Mouse (Mus musculus): ENCODE measurements at regions not wholly inside any gene's neighbourhood (a gene's known extent, or its start where the extent isn't known, plus 50 kb on each side); places are given as distances from the start of the nearest gene placed in this dataset.
"Not testable (repeated sequence)": the region's sequence is repeated elsewhere in the genome, so short reads cannot be mapped to it uniquely, and the experiment has no call there.

- H3K4me3 ChIP-seq (ENCODE audit: insufficient read depth, low read depth, low read length); H3K9ac ChIP-seq (ENCODE audit: low read depth, low read length); H3K79me2 ChIP-seq (ENCODE audit: control insufficient read depth, insufficient read depth, low read length); DNase-seq (ENCODE audit: extremely low read depth, low read depth, low spot score); H3K27me3 ChIP-seq (ENCODE audit: control insufficient read depth, insufficient read depth, low read length); H3K4me1 ChIP-seq (ENCODE audit: control insufficient read depth, insufficient read depth, low read length); H3K36me3 ChIP-seq (ENCODE audit: control insufficient read depth, insufficient read depth, low read length); H3K27ac ChIP-seq (replicated peaks; ENCODE audit: insufficient read depth, low read depth, low read length): not testable (repeated sequence)
- WGBS: 15% methylated on average over 6 of the region's 6 CpGs
- TF ChIP-seq CTCF (IDR thresholded peaks at IDR 0.05; ENCODE audit: low read depth, low read length): peak; percentile 41
These were observed 304.7 kb downstream of the BC048507 start for GRCm38 (mm10) chr13:68167826-68168225.

- H3K27ac ChIP-seq (replicated peaks; ENCODE audit: insufficient read depth, low read depth, low read length); H3K4me3 ChIP-seq (ENCODE audit: insufficient read depth, low read depth, low read length); DNase-seq (ENCODE audit: extremely low read depth, low read depth, low spot score); H3K9ac ChIP-seq (ENCODE audit: low read depth, low read length); H3K27me3 ChIP-seq (ENCODE audit: control insufficient read depth, insufficient read depth, low read length); H3K4me1 ChIP-seq (ENCODE audit: control insufficient read depth, insufficient read depth, low read length); H3K36me3 ChIP-seq (ENCODE audit: control insufficient read depth, insufficient read depth, low read length); H3K79me2 ChIP-seq (ENCODE audit: control insufficient read depth, insufficient read depth, low read length): not testable (repeated sequence)
- WGBS: 78% methylated on average over 10 of the region's 10 CpGs
These were observed 310.3 kb downstream of the BC048507 start for GRCm38 (mm10) chr13:68173456-68173855.

Measured in liver, adult 2 months (tissue).